Mouse (Mus musculus) testis, postnatal 10 days (tissue): Measurements from ENCODE around the gene Kcnj8.

Experiments used
- DNase-seq: peaks from one replicate; pipeline ENCODE4 v3.0.0; 2021; ENCODE audit warnings: low spot score

Kcnj8 gene

DNA sequence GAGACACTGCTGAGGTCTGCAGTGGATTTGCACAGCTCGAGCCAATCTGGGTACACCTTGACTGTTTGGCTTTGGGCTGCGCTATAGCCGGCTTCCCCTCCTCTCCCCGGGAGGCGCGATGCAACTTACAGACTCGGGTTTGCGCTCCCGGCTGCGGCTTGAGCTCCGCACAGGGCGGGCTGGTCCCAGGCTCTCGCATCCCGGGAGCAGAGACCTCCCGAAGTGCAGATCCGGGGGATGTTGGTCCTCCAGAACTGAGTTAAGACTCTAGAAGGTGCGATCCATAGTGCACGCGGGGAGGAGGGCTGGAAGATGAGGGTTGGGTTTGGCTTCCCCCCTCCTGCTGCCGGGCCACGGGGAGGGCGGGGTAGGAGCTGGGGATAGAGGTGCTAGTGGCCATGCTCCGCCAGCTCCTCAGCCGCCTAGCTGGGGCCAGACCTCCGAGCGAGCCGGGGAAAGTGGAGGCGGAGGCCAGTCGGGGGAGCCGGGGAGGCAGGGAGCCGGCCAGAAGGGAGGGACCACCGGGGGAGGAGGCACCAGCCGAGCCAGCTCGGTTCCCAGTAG lies at the start of gene Kcnj8:
TSS of gene Kcnj8 (minus strand) at position 560 of the 564 bp plus-strand sequence.
- peak; percentile 77 for DNase-seq

DNA sequence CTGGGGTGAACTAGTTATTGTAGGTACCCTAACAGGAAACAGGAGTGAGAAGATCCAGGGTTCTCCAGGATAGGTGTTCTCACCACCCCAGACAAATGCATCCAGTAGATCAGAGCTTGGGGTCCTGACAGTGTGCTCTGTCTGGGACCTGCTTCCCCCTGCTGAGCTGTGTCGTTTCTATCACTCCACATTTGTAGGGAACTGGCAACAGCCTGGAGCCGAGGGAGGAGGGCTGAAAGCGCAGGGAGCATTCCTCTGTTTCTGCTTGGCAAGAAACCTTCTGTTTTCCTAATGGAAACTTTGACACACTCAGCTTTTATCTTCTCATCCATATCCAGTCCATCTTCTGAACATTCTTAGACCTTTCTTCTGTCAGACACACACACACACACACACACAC lies 45.2 kb upstream of the Kcnj8 start:
- no peak for DNase-seq

DNA sequence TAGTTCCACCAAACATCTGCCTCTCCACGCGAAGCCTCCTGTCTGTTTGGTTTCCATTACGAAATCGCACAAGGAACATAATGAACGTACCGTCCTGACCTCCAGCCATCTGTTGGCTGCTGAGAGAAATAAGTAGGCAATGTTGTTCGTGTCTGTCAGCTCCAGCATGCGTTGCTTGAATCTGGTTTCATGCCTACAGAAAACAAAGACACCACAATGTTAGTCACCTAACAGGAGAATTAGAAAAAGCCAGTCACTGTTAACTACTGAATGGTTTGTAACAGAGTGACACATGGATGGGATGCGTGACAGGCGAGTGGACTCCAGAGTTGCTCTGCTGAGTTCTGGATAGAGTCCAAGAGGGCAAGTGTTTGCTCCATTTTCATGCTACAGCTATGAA lies 42.9 kb upstream of the Kcnj8 start:
- no peak for DNase-seq

DNA sequence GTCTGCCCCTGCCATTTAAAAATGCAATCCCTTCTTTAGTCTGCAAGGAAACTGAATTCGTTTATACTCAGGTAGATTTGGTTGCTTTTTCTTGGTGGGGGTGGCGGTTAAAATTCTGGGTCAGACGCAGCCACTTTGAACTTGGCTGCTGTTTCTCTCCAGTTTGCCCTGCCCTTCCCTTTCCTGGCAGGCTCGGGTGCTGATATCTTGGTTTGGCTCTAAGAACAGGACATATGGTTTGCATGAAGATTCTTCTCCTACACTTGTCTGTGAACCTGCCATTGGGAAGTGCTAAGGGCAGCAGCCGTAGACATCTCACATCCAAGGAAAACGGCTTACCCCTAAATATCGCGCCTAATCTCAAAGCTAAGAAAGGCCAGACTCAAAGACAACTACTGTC lies 41.0 kb upstream of the Kcnj8 start:
- DNase-seq: no peak

DNA sequence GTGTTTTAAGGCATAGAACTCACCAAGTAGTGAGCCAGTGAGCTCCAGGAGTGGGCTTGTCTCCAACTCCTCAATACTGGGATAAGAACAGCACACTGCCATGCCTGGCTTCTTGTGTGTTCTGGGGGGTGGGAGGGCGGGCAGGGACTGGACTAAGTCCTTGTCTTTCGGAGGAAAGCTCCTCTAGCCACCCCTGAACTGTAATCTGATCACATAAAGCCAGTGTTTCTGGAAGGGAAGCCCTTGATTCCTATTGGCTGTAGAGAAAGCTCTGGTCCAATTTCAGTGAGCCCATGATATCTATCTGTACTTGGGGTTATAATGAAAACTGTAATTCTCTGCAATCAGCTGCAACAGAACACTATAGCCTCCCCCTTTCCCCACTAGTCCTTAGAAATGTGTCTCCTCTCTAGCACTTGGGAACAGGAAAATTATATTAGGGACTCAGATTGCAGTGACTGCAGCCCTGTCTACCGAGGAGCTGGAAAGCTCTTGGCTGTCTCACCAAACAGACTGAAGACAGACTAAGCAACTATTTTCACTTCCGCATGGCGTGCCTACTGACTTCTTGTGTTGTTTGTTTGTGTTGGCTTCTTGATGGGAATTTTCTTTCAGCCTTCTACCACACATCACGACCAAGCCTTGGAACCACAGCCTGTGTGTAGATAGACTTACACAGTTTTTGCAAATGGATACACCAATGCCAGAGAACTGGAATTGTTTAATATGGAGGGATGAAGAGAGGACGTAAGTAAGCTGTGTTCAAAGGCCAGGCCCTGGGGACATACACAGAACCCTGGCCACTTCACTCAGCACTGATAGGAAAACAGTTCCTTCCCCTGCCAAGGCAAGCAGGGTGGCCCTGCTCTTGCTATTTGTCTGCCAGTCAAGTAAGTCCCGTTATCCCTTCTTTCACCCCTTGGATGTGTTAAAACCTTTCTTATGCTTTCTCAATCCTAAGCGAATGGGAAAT lies 38.3 kb upstream of the Kcnj8 start:
- no peak for DNase-seq

DNA sequence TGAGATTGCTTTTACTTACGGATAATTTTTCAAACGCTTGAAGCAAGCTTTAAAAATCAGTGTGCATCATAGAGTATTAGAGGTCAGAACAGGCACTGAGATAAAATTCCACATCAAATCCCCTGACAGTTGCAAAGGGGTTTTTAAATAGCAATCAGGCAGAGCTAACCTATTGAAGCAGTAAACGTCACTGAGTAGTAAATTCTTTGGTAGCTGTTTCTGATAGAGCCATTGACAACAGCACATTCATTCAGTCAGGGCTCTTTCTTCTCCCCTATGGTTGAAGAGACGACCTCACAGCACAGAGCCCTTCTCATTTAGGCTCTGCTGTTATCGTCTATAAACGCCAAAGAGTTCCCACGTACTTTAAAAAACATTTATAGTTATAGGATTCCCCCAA lies 35.7 kb upstream of the Kcnj8 start:
- no peak for DNase-seq

DNA sequence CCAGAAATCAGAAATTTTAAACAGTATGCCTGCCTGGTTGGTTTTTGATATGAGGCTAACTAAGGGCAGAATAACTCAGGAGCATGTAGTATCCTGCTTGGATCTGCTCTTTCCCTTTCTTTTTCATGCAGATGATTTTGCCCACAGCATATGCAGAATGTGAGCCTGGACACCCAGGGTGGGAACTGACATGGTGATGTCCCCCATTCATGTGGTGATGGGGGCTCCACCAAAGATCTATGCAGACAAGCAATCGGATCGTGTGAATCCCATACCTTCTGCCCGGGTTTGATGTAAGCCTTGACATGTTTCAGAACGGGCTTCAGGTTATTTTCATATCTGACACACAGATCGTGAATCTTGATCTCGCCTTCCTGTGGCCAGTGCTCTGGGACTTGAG lies 31.4 kb upstream of the Kcnj8 start:
- DNase-seq: no peak

DNA sequence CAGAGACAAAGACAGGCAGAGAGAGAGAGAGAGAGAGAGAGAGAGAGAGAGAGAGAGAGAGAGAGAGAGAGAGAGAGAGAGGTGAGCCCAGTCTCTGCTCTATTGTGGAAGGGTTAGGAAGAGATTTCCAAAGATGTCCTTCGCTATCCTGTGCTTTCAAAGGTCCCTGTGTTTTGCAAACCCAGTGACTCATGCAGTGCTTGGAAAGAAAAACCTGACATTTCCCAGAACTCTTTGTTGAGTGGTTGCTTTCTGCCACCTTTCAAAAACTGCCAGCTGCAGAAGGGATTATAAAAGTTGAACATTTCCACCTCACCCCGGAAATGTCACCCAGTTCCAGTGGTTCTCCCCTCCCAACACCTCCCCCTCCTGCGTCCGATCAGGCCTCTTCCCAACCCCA lies 7.4 kb upstream of the Kcnj8 start:
- no peak for DNase-seq

DNA sequence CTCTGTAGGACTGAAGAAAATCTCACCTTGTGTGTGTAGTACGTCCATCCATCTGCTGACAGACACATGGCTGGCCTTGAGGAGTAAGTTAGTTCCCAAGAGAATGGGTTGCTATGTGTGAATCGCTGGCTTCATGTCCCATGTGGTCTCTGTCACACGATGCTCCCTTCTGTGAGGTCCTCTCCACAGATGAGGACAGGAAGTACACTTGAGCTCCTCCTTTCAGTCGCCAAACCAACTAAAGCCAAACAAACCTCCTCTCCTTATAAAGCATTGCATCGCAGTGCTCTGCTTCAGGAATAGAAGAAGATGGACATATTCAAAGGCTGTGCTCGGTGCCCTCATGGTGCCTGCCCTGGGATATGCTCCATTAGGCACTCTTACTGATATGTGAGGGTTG lies 6.4 kb upstream of the Kcnj8 start:
- DNase-seq: no peak

DNA sequence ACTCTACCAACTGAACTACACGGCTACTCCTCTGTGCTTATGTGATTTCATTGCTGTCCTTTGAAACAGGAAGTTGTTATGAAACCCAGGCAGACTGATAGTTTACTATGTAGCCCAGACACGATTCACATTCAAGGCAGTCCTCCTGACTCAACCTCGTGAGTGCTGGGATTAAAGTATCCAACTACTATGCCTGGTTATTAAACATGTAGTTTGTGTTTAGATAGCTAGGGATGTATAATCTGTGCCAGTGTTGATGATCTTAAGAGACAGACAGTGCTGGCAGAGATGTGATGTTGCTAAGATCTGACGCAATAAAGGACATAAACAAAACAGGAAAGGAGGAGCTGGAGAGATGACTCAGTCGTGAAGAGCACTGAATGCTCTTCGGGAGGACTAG lies 1.5 kb upstream of the Kcnj8 start:
- no peak for DNase-seq

DNA sequence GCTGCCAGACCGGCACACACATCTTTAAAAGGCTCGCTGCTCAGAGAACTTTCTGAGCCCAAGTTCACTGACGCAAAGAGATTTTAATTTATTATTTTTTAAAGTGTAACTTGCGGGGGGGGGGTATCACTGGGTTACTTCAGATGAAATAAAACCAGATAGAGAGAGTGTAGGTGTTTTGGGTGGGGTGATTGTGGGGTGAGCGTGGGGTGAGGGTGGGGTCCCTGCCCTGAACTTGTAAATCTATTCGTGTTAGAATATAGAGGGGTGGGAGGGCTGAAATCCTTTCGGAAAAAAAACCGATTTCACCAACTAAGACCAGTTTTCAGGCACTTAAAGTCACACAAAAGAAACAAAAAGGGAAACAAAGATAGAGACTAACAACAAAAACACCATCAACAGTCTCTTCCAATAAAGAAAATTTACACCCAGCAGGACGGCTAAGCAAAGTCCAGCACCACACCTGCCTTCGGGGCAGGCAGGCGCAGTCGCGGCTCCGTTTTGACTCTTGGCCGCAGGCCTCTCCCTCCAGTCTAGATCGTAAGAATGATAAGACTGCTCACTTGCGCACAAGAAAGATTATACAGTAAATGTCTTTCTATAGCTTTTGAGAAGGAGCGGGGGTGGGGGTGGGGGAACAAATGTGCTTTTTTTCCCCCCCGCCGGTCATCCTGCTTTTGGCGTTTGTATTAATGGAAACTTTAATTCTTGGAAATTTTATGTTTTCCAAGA lies 381 bp upstream of the Kcnj8 start:
- DNase-seq: no peak

DNA sequence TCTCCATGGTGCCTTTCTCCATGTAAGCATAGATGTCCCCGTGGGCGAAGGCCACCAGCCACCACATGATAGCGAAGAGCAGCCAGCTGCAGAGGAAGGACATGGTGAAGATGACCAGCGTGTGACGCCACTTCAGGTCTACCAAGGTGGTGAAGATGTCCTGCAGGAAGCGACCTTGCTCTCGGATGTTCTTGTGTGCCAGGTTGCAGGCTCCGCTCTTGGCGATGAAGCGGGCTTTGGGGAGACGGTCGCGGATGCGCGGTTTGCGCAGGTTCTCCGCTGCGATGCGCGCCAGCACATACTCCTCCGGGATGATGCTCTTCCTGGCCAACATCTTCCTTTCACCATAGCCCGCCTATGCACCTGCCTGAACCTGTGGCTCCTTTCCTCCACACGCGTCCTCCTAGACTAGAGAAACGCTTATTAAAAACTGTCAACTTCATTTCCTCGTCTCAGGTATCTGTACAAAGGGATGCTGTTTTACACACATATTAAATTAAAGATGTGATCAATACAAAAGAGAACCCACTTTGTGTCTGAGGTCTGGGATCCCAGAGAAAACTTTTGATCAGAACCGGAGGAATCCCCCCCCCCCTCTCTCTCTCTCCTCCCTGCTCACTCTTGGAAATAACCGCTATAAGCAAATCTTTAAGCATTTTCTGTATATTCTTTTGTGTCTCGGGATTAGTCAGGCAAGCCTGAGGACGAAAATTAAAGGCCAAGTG lies 1.2 kb downstream of the Kcnj8 start:
- no peak for DNase-seq

DNA sequence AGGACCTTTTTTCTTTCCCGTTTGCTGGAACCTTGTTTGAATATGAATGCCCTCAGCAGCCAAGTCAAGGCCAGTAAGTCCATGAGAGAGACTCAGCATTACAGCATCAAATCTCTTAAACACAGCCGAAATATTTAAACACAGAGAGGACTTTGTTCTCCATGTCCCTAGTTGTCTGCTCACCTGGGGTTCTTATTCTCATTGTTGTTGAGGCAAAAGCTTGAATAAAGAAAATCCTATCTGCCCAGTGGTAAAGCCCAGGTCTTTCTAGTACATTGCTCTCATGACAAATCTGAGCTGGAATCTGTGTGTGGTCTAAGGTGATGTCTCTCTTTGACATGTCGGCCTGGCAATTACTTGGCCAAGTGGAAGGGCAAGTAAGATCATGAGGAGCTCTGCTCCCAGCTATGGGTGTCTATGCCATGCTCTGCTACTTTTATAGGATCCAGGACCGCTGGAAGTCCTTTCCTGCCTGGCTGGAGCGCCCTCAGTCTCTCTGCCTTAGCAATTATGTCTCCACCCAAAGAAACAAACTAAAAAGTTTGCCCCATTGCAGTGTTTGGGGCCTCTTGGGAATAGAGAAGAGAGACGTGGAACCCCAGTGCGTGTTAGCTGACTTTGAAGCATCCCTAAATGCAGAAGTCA lies 2.6 kb downstream of the Kcnj8 start:
- DNase-seq: no peak

DNA sequence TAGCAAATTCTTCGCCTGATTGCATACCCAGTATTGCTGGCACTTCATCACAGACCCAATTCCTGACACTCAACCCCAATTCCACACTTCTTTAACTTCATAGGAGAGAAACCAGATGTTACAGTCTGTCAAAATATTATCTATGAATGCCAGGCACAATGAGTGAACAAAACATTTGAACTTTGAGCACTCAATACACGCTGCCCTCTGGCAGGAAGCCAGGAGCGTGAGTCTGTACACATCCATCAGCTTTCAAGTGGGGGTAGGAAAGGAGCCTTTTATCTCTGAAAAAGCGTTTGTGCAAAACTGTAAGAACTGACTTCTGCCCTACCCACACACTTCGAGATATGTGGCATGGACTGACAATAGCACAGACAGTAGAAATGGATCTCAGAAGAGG lies 4.0 kb downstream of the Kcnj8 start:
- DNase-seq: peak; percentile 48

DNA sequence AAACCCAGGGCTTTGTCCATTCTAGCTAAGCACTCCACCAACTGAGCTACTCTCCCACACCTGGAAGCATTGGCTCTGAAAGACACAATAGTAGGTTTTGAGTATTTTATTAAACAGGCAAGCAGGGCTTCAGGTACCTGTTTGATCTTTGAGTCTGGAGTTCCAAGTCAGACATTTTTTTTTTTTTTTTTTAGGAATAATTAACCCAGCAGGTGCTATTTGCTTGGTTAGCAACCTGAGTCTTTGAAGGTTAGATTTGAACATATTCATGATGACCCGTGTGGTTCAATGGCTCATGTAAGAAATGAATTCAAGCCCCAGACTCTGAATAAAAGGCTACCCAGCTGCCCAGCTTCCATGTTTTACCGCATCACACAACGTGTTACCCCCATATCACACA lies 6.7 kb downstream of the Kcnj8 start:
- DNase-seq: no peak

DNA sequence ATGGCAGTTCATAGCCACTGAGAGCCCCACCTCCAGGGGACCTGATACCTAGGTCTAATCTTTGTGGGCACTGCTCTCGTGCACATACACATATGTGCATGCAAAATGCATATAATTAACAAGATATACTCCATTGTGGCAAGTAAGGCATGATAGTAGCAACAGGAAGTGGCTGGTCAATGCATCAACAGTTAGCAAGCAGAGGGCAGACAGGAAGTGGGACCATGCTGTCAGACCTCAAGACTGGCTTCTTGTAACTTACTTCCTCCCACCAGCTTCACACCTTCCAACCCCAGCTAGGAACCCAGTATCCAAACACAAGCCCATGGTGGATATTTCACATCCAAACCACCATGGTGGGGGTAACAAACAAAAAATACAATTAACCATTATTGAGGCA lies 10.3 kb downstream of the Kcnj8 start:
- no peak for DNase-seq

DNA sequence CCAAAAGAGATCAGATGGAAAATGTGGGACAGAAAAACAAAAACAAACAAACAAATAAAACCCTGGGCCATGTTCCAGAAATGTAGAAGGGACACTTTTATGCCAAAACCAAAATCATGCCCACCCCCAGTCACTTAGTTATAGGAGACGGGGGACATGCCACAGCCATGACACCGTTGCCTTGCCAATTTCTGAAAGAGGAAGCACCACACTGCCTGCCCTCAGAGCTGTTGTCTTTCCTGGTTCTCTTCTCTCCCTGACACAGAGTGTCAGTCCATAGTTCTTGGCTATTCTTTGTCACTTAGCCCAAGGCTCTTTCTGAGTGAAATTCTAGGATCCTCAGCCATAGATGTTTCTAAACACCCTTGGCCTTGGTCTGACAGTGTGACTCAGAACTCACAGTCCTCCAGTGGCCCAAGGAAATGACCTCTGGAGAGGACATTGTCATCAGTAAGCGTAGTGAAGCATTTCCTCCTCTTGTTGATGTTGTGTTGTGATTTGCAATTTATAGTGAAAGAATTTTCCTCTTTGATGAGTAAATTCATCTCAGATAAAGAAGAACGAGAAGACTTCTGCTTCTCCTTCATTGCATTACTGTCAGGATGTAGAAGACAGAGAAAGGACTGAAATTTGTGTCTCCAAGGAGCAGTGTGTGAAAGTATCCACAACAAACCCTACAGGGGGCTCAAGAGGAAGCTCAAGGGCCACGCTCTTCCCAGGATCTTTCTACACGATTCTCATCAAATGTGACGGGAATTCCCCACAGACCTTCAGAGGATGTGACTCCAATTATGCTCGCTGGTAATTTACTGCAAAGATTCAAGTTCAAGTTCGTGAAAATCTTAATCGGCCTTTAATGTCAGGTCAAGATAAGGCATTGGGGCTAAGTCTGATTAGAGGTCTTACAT lies 12.4 kb downstream of the Kcnj8 start:
- DNase-seq: no peak

DNA sequence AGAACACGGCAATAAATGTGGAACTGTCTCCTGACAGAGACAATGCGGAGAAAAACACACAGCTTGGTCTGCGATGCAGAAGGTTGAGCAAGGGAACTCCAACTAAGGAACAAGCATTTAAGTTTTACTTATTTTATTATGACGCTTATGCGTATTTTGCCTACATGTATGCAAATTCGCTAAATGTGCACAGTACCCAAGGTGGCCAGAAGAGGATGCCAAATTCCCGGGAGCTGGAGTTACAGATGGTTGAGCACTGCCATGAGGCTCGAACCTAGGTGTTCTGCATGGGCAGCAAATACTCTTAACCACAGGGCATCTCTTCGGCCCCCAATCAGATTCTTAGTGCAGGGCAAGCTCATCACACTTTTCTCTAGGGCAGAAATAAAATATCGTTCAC lies 13.3 kb downstream of the Kcnj8 start:
- DNase-seq: no peak

DNA sequence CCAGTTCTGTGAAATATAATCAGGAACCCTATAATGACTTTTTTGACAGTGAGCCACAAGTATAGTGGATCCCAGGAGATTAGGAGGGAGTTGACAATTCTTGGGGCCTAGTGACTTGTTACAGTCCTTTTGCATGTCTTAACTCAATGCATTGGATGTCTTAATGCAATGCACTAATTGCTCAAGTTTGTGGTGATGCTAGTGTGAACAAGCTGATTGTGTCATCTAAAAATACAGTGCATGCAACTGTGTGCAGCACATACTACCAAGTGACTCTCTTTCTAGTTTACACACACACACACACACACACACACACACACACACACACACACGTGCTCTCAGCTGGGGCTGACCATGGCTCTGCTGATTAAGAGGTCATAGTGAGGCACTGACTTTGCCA lies 15.4 kb downstream of the Kcnj8 start:
- no peak for DNase-seq

DNA sequence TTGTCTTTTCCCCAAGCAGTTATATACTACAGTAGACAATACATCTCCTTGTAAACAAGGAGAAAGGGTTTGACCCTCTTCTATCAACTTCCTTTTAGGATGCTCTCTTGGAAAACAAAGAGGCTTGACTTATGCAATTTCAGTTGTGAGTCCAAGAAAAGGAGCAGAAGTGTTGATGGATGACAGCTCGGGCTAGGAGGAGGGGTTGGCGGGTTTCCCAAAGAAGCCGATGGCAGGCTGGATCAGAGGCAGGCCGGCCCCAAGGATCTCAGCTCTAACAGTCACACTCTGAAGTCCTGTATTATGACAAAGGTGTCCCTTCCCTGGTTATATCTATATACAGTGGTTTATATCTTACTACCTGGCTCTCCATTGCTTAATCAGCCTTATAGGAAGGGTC lies 19.9 kb downstream of the Kcnj8 start:
- DNase-seq: no peak

DNA sequence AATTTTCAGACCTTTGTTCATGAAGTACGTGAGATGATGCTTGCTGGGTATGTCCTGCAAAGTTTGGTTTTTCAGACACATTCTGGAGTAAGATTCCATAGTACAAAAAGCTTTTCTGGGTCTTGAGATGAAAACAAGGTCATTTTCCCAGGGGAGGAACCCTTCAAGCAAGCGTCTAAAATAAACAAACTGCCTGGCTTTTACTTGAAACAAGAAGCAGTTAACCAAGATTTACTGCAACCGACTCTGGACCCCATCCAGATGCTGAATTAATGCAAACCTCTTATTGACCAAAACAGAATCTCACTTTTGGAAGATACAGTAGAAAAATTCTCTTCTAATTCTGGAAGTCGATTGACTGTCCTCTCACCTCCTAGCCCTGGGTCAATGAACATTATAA lies 20.5 kb downstream of the Kcnj8 start:
- DNase-seq: no peak
